Comparison of ENCODE assay signal across 8 mouse cellular contexts in the genomic region with DNA sequence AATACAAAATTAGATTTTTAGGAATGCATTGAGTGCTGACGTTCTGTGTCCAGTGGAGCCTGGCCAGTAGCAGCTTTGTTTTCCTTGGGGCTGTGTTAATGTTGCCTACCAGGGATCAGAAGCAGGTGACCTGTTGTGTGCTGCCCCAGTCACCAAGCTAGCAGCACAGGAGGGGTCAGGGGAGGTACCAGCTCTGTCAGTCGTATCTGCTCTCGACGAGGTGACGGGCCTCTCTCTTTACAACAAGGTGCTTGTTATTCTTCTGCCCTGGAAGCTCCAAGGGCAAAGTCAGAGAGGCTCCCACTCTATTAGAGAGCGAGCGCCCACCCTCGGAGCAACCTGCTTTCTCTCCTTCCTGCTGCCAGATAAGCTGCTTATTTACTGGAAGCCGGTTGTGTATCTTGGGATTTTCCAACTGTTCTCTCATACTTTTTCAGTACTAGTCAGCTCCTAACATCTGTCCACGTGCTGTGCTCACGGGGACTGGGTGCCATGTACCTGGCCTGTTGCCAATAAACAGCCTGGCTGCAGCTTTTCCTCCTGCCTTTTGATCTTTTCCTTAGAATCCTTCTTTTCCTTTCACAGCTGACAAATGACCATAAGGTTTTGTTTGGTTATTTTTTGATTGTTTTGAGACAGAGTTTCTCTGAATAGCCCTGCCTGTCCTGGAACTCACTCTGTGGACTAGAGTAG. TPM values are rescaled to one million over a fixed set of nuclear protein-coding genes. Genes with fewer than 3 reads are reported as not detected.
DNase-seq lines count a peak whose midpoint lies in the region; ATAC-seq and TF ChIP-seq lines count a peak whose summit lies in the region.

No protein-coding gene starts in this region.

- no peak overlapping the region for H3K27ac ChIP-seq in forebrain, postnatal 0 days (ENCODE audit: low read depth, low read length)
- peak overlapping the region; percentile 99 for H3K27ac ChIP-seq in stomach, embryonic 16.5 days (ENCODE audit: low read length)

- 17% methylated on average over 11 of the region's 11 CpGs for WGBS in forebrain, postnatal 0 days
- WGBS in stomach, embryonic 16.5 days = 14% methylated on average over 11 of the region's 11 CpGs

- no peak for ATAC-seq in G1E (ENCODE audit: extremely low read depth, insufficient number of reproducible peaks, low FRiP score, poor library complexity, severe bottlenecking)
- ATAC-seq in forebrain, postnatal 0 days = no peak
- no peak for ATAC-seq in stomach, embryonic 16.5 days (ENCODE audit: insufficient read depth, low FRiP score)

- no peaks in the 10 kb centered on the region for H3K9me3 ChIP-seq in G1E (replicated peaks)
- H3K9me3 ChIP-seq in forebrain, postnatal 0 days (ENCODE audit: low read length) = no peaks in the 10 kb centered on the region
- H3K9me3 ChIP-seq in stomach, embryonic 16.5 days (replicated peaks; ENCODE audit: control insufficient read depth, low read length) = no peaks in the 10 kb centered on the region

- peaks cover 35% of the 10 kb centered on the region for H3K4me1 ChIP-seq in G1E (ENCODE audit: insufficient read depth, low read depth, low read length)
- peaks cover 8% of the 10 kb centered on the region for H3K4me1 ChIP-seq in forebrain, postnatal 0 days (ENCODE audit: insufficient read depth)
- peaks cover 22% of the 10 kb centered on the region for H3K4me1 ChIP-seq in stomach, embryonic 16.5 days (ENCODE audit: control insufficient read depth, insufficient read depth, low read length)

- peak; percentile 43 to 46 for DNase-seq in cerebellum, postnatal 10 days
- DNase-seq in cerebellum, adult 8-10 months = no peak
- no peak for DNase-seq in G1E (ENCODE audit: low spot score)
- peak; percentile 29 for DNase-seq in forebrain, postnatal 0 days
- peak; percentile 73 to 84 for DNase-seq in kidney, postnatal 25 days
- DNase-seq in gastrocnemius, adult 8-10 months (ENCODE audit: low spot score in 2 of 2) = no peak
- DNase-seq in ovary, postnatal 10 days (ENCODE audit: low spot score) = no peak

- peaks cover 19% of the 10 kb centered on the region for H3K36me3 ChIP-seq in G1E (replicated peaks)
- H3K36me3 ChIP-seq in forebrain, postnatal 0 days (ENCODE audit: insufficient read depth) = no peaks in the 10 kb centered on the region
- no peaks in the 10 kb centered on the region for H3K36me3 ChIP-seq in stomach, embryonic 16.5 days (ENCODE audit: control insufficient read depth, insufficient read depth, low read length)

- no peaks in the 10 kb centered on the region for H3K27me3 ChIP-seq in G1E (ENCODE audit: insufficient read depth, low read length)
- no peaks in the 10 kb centered on the region for H3K27me3 ChIP-seq in forebrain, postnatal 0 days (ENCODE audit: insufficient read depth, low read length)
- no peaks in the 10 kb centered on the region for H3K27me3 ChIP-seq in stomach, embryonic 16.5 days (ENCODE audit: control insufficient read depth, insufficient read depth, low read length)

- peak overlapping the region; percentile 66; the same call in 1 of the 2 replicates for H3K4me3 ChIP-seq in G1E (ENCODE audit: low read depth, low read length)
- no peak overlapping the region for H3K4me3 ChIP-seq in forebrain, postnatal 0 days (ENCODE audit: low read depth, low read length)
- H3K4me3 ChIP-seq in stomach, embryonic 16.5 days (replicated peaks; ENCODE audit: low read length) = no peak overlapping the region

- no peak for TF ChIP-seq CTCF in G1E (IDR thresholded peaks at IDR 0.05; ENCODE audit: low read depth, low read length)
- no peak for TF ChIP-seq CTCF in forebrain, postnatal 0 days (IDR thresholded peaks at IDR 0.05; ENCODE audit: low read depth)

- H3K4me2 ChIP-seq in forebrain, postnatal 0 days (ENCODE audit: low read depth) = no peak overlapping the region
- H3K4me2 ChIP-seq in stomach, embryonic 16.5 days (ENCODE audit: low read depth, low read length) = no peak overlapping the region

- H3K9ac ChIP-seq in forebrain, postnatal 0 days = no peak overlapping the region
- H3K9ac ChIP-seq in stomach, embryonic 16.5 days (ENCODE audit: low read length) = no peak overlapping the region

RNA-seq across cellular contexts. Expression of a gene that starts 2.8 kb away (rescaled TPM):
- total RNA-seq in G1E (2014; fragmentation: Nextera tagmentation) = 92.1 and 97.9 TPM in 2 replicates
- 15.6 and 17.4 TPM in 2 replicates for total RNA-seq in G1E (2017)
- 78.5 and 83.6 TPM in 2 replicates for polyA plus RNA-seq in G1E (2012)
- 28.2 and 37.3 TPM in 2 replicates for total RNA-seq in forebrain, postnatal 0 days (2014; rRNA removed)
- polyA plus RNA-seq in forebrain, postnatal 0 days (2015; fragmentation: Nextera tagmentation; extraction: Ambion mirVana) = 5.5 and 7.6 TPM in 2 replicates
- polyA plus RNA-seq in stomach, embryonic 16.5 days (2015; fragmentation: Nextera tagmentation; extraction: Ambion mirVana) = 3.3 and 3.4 TPM in 2 replicates
- 10 to 100 TPM; 12.4 to 21.6 (median 15.2) TPM for total RNA-seq in gastrocnemius, adult 8-10 months (2022)

Comparison
In these comparisons a context has a peak if more than half of its experiments do, and no peak if none do; other contexts are left out.
1. DNase-seq: peak in cerebellum, postnatal 10 days (2 of 2), forebrain, postnatal 0 days (single experiment) and kidney, postnatal 25 days (2 of 2); none in cerebellum, adult 8-10 months (single experiment), G1E (single experiment), gastrocnemius, adult 8-10 months (0 of 2) and ovary, postnatal 10 days (single experiment).